Mouse (Mus musculus) lung, postnatal 0 days (tissue): ENCODE results near the gene Gclc. TPM values are rescaled to one million over a fixed set of nuclear protein-coding genes. Genes with fewer than 3 reads are reported as not detected.
A peak's percentile ranks its signal among the peaks of the same experiment; 100 is the strongest.

Experiments
- ATAC-seq: fragments of 200-750 bp; cut with Nextera tagmentation; 2 replicates; pipeline ENCODE4 v1.8.0; 2017; ENCODE audit warnings: moderate library complexity
- DNase-seq: peaks from one replicate; pipeline ENCODE4 v3.0.0-alpha.2; 2016; ENCODE audit warnings: low spot score
- H3K27ac ChIP-seq: fragments of 300-500 bp; sonication (generic); 2 replicates; pipeline ENCODE4 v1.5.1; 2014; ENCODE audit warnings: antibody characterized with exemption, mild to moderate bottlenecking, low read length, mixed read lengths
- H3K27me3 ChIP-seq: fragments of 300-500 bp; sonication (generic); replicated peaks from 2 replicates; pipeline ENCODE4 v1.6.1; 2014; ENCODE audit warnings: low read length, mixed read lengths; ENCODE audit not compliant: insufficient read depth
- H3K36me3 ChIP-seq: fragments of 300-500 bp; sonication (generic); 2 replicates; pipeline ENCODE4 v1.6.1; 2014; ENCODE audit warnings: low read length, mixed read lengths; ENCODE audit not compliant: insufficient read depth
- H3K4me1 ChIP-seq: fragments of 300-500 bp; sonication (generic); 2 replicates; pipeline ENCODE4 v1.6.1; 2014; ENCODE audit warnings: antibody characterized with exemption, low read depth, low read length, mixed read lengths; ENCODE audit not compliant: insufficient read depth
- H3K4me2 ChIP-seq: fragments of 300-500 bp; sonication (generic); replicated peaks from 2 replicates; pipeline ENCODE4 v1.6.1; 2014; ENCODE audit warnings: low read depth, mild to moderate bottlenecking, low read length, moderate library complexity, mixed read lengths
- H3K4me3 ChIP-seq: fragments of 300-500 bp; sonication (generic); 2 replicates; pipeline ENCODE4 v1.5.1; 2014; ENCODE audit warnings: low read depth, low read length
- H3K9ac ChIP-seq: fragments of 300-500 bp; sonication (generic); replicated peaks from 2 replicates; pipeline ENCODE4 v1.6.1; 2014; ENCODE audit warnings: low read depth, mild to moderate bottlenecking
- H3K9me3 ChIP-seq: fragments of 300-500 bp; sonication (generic); 2 replicates; pipeline ENCODE4 v1.6.1; 2016; ENCODE audit warnings: low read length, mixed read lengths
- CTCF ChIP-seq: IDR thresholded peaks from 2 replicates; pipeline ENCODE4 v1.5.1; 2016; ENCODE audit warnings: antibody characterized with exemption, mild to moderate bottlenecking
- EP300 ChIP-seq: IDR thresholded peaks from 2 replicates; pipeline ENCODE4 v1.6.1; 2016; ENCODE audit warnings: antibody characterized with exemption, mild to moderate bottlenecking, control low read depth
- WGBS: fragments of 180-500 bp; shearing (Covaris S2); extraction: QIAGEN DNeasy Blood & Tissue Kit; methylation state at CpG from one replicate; pipeline ENCODE4 v1.1.7; 2014; 5-methylcytosine and 5-hydroxymethylcytosine counted together
- polyA plus RNA-seq: library from polyadenylated mRNA; unstranded; fragments of >200 nt; fragmentation: Nextera tagmentation; extraction: Ambion mirVana; gene quantifications from 2 replicates; pipeline ENCODE4 v1.2.1, GENCODE M21; 2015

Gene Gclc
- polyA plus RNA-seq: 40.8 and 71.8 TPM in 2 replicates

DNA sequence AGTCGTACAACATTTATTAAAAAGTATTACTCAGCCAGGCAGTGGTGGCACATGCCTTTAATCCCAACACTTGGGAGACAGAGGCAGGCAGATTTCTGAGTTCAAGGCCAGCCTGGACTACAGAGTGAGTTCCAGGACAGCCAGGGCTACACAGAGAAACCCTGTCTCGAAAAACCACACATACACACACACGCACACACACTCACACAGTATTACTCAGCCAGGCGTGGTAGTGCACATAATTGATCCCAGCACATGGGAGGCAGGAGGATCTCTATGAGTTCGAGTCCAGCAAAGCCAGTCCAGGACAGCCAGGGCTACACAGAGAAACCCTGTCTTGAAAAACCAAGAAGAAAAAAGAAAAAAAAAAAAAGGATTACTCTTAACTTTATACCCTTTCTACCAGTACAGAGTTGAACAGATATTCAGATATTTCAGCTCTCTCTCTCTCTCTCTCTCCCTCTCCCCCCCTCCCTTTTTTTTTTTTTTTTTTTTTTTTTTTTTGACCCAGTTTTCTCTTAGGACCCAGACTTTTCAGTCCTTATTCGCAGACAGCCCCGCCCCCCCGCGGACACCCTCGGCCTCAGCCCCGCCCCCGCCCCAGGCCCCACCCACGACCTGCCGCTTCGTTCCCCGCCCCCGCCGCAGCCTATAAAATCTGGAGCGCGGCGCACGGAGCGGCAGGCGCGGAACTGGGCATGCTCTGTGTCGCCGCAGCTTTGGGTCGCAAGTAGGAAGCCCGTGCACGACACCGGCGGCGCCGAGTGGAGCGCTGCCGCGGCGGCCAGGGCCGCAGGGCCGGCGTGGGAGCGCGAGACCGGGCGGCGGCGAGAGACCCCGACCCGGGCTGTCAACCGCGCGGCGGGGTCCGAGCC lies at the start of gene Gclc:
Gene Gclc, plus strand, starts transcription at position 683 of the 875 bp plus-strand sequence.
- H3K27me3 ChIP-seq: no peaks in the 10 kb centered on the region
- H3K4me3 ChIP-seq: peak within 1 kb of the TSS; percentile 78
- peak within 1 kb of the TSS; percentile 93 for H3K4me2 ChIP-seq
- WGBS: 10% methylated on average over 37 of the region's 54 CpGs
- H3K36me3 ChIP-seq: no peaks in the 10 kb centered on the region
- no peak for TF ChIP-seq CTCF
- H3K9me3 ChIP-seq: no peaks in the 10 kb centered on the region
- peak within 1 kb of the TSS; percentile 96 for H3K27ac ChIP-seq
- peak; percentile 94 for DNase-seq
- ATAC-seq: peak; percentile 81
- no peaks in the 10 kb centered on the region for H3K4me1 ChIP-seq
- peak within 1 kb of the TSS; percentile 68 for H3K9ac ChIP-seq

DNA sequence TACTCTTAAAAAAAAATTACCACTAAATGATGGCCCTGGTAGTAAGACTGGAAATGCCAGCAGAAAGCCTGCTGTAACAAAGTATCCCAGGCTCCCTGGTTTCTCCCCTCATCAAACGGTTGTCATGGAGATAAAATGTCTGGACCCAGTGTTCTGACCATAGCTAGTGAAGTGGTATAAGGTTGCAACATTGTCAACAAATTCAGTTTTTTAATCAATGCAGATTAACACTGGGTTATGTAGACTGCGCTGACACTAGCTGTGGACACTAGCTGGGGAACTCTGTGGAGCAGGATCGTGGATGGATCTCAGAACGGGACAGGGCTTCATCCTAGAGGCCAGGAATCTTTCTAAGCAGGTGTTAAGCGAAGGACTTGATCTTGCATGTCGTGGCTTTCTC lies 47.8 kb upstream of the Gclc start:
- TF ChIP-seq EP300 (no peak), CTCF (no peak)
- 78% methylated on average over 6 of the region's 6 CpGs for WGBS
- Histone ChIP-seq H3K9me3 (no peaks in the 10 kb centered on the region), H3K27ac (no peak overlapping the region), H3K4me1 (no peaks in the 10 kb centered on the region), H3K27me3 (no peaks in the 10 kb centered on the region), H3K36me3 (no peaks in the 10 kb centered on the region), H3K4me2 (no peak overlapping the region), H3K9ac (no peak overlapping the region), H3K4me3 (no peak overlapping the region)
- DNase-seq (no peak), ATAC-seq (no peak)

DNA sequence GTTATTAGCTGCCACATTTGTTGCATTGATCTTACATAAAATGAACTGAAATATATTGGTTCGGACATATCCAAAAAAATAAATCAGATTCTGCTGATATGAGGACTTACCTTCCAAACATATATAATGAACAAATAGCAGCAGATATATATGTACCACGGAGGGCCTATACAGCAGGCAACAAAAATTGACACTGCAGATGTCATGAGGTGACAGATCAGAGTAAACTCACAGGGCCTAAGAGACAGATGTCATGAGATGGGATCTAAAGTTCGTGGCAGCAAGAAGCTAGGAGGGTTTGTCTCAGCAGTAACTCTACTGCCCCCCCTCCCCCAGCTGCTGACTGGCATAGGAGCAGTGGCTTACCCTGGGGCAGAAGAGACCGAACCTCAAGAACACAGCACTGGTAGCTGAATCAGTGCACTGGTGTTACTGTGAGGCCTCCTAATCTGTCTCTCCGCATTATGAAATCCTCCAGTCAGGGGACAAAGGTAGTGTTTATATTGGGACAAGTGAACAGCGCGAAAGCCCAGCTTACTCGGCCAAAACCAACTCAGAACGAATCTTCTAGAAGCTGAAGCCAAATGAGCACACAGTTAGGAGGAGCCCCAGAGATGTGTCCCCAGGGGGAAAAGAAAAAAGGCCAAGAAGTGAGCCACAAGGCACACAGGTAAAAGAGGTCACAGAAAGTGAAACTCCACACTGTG lies 46.7 kb upstream of the Gclc start:
- ATAC-seq (0 out of 2 replicates have a peak, but pooled peaks have one; percentile 17), DNase-seq (peak; percentile 18)
- H3K4me2 ChIP-seq: no peak overlapping the region
- 0 out of 2 replicates have a peak overlapping the region, but pooled peaks have one; percentile 0 for H3K27ac ChIP-seq
- H3K9ac ChIP-seq: no peak overlapping the region
- H3K36me3 ChIP-seq: no peaks in the 10 kb centered on the region
- H3K4me3 ChIP-seq: no peak overlapping the region
- H3K9me3 ChIP-seq: no peaks in the 10 kb centered on the region
- TF ChIP-seq CTCF (no peak), EP300 (no peak)
- whole genome bisulfite sequencing: 62% methylated on average over 9 of the region's 9 CpGs
- no peaks in the 10 kb centered on the region for H3K27me3 ChIP-seq
- no peaks in the 10 kb centered on the region for H3K4me1 ChIP-seq

DNA sequence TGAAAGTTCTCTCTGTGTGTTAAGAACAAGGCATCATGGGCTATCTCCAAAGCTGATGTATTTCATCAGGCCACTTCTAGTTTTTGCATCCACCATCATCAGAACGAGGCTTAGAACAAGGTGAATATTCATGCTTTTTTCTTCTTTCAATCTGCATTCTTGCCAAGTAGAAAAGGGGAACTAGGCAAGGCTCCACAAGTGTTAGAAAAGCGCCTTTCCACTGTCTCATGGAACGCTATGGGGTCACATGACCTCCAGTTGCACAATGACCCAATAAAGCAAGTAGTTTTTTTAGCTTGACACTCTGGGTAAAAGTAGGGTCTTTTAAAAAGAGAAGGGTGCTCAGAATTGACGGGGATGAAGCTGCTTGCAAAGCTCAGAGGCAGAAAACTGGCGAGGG lies 45.4 kb upstream of the Gclc start:
- no peak for TF ChIP-seq EP300
- WGBS: 52% methylated on average over 5 of the region's 5 CpGs

DNA sequence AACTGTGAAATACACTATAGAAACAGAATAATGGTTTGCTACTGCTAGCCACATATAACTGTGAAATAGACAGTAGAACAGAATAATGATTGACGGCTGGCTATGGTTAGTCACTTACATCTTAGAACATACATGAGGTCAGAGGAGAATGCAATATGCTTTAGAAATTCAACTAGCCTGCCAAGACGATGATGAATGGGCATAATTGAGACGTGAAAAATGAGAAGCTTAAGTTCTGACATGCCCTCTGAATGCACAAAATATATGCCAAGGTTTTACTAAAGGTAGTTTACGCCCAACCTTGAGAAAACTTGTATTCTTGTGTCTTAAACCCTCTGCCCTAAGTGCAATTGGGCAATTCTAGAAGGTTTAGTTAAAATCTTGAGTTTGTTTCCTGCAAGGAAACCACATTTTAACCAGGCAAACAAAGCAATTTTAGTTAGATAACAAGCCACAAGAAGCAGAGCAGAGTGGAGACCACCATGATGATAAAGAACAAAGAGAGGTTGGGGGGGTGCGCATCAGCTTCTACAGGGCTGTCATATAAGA lies 43.2 kb upstream of the Gclc start:
- no peak for ATAC-seq
- H3K4me3 ChIP-seq: no peak overlapping the region
- H3K4me2 ChIP-seq: no peak overlapping the region
- TF ChIP-seq EP300 (no peak), CTCF (no peak)
- H3K36me3 ChIP-seq: no peaks in the 10 kb centered on the region
- WGBS: 78% methylated on average over 5 of the region's 5 CpGs
- no peaks in the 10 kb centered on the region for H3K9me3 ChIP-seq
- H3K27ac ChIP-seq: no peak overlapping the region
- H3K27me3 ChIP-seq: no peaks in the 10 kb centered on the region
- H3K9ac ChIP-seq: no peak overlapping the region
- DNase-seq: no peak
- H3K4me1 ChIP-seq: no peaks in the 10 kb centered on the region

More for the DNA sequence above, 45.4 kb upstream of the Gclc start:
- ATAC-seq (no peak), DNase-seq (peak; percentile 14)
- Histone ChIP-seq H3K4me1 (no peaks in the 10 kb centered on the region), H3K4me2 (no peak overlapping the region), H3K9ac (no peak overlapping the region), H3K36me3 (no peaks in the 10 kb centered on the region), H3K9me3 (no peaks in the 10 kb centered on the region), H3K27me3 (no peaks in the 10 kb centered on the region), H3K4me3 (no peak overlapping the region), H3K27ac (no peak overlapping the region)

DNA sequence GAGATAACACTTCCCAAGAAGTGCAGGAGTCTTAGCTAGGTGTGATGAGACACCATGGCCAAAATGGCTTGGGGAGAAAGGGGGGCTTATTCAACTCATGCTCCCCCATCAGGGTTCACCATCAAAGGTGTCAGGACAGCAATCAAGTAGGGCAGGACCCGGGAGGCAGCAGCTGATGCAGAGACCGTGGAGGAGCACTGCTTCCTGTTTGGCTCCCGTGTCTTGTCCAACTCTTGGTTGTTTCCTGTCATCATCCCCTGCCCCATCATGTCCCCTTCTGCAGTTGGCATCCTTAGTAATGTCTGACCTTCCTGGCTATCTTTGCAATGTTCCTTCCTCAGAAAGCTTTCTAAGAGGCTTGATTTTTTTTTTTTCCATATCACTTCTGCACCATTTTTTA lies 41.5 kb upstream of the Gclc start:
- Histone ChIP-seq H3K4me1 (no peaks in the 10 kb centered on the region; the same call in 1 of the 2 replicates), H3K36me3 (no peaks in the 10 kb centered on the region), H3K9ac (no peak overlapping the region), H3K27ac (no peak overlapping the region), H3K4me3 (no peak overlapping the region), H3K27me3 (no peaks in the 10 kb centered on the region), H3K9me3 (no peaks in the 10 kb centered on the region), H3K4me2 (no peak overlapping the region)
- DNase-seq (no peak), ATAC-seq (no peak)
- 35% methylated on average over 3 of the region's 3 CpGs for WGBS
- TF ChIP-seq CTCF (no peak), EP300 (no peak)
